Mouse (Mus musculus) subcutaneous adipose tissue, adult 2 months (tissue): ENCODE measurements around the gene Gm7073. TPM values are rescaled to one million over a fixed set of nuclear protein-coding genes. Genes with fewer than 3 reads are reported as not detected.

Experiments used
- polyA plus RNA-seq: library from polyadenylated mRNA; depleted of rRNA; stranded (reverse); fragments of >200 nt; gene quantifications from 2 replicates; pipeline ENCODE4 v1.2.3, GENCODE M21; 2012; ENCODE audit warnings: low replicate concordance; rRNA removed

The Gm7073 gene
- polyA plus RNA-seq: not detected in 2 replicates

DNA sequence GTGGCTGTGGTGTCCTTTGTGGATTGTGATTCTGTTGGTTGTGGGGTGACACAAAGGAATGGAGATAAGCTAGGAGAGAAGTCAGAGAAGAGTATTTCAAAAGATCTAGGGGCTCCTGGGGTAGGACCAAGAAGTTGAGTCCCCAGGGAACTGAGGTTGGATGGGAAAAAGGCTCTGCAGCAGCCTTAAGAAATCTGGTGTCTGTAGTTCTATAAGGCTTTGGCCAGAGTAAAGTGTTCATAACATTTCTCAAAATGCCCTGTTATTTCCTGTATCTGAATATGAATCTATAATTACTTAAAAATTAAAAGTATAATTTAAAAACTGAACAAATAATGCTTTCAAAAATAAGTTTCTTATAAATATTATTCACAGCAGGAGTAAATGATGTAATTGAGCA lies at the start of gene Gm7073:
Gm7073 (minus strand) TSS at position 101 of the 400 bp plus-strand sequence.

Other genes starting within 250 kb of the Gm7073 start
- 5.6 and 6.0 TPM in 2 replicates for gene Atp11c, start 53.4 kb upstream of the Gm7073 start, polyA plus RNA-seq